Mouse (Mus musculus) limb, embryonic 14.5 days (tissue): ENCODE measurements around the gene Serf1. TPM values are rescaled to one million over a fixed set of nuclear protein-coding genes. Genes with fewer than 3 reads are reported as not detected.
"Not testable (repeated sequence)": the region's sequence is repeated elsewhere in the genome, so short reads cannot be mapped to it uniquely, and the experiment has no call there.

Source experiments
- ATAC-seq: fragments of 200-750 bp; cut with Nextera tagmentation; 2 replicates; pipeline ENCODE4 v1.8.0; 2017; ENCODE audit warnings: low read depth, moderate number of reproducible peaks, moderate TSS enrichment; ENCODE audit not compliant: low FRiP score
- DNase-seq: peaks from one replicate; pipeline ENCODE4 v3.0.0-alpha.2; 2015; ENCODE audit warnings: low spot score
- H3K27ac ChIP-seq: fragments of 300-500 bp; sonication (generic); replicated peaks from 2 replicates; pipeline ENCODE4 v1.5.1; 2014; ENCODE audit warnings: low read depth, mild to moderate bottlenecking, low read length, moderate library complexity, mixed read lengths
- H3K27me3 ChIP-seq: fragments of 300-500 bp; sonication (generic); 2 replicates; pipeline ENCODE4 v1.6.1; 2014; ENCODE audit warnings: low read length, mixed read lengths; ENCODE audit not compliant: control insufficient read depth, insufficient read depth
- H3K36me3 ChIP-seq: fragments of 300-500 bp; sonication (generic); 2 replicates; pipeline ENCODE4 v1.6.1; 2014; ENCODE audit warnings: mild to moderate bottlenecking, low read length, moderate library complexity, mixed read lengths; ENCODE audit not compliant: control insufficient read depth, insufficient read depth
- H3K4me1 ChIP-seq: fragments of 300-500 bp; sonication (generic); 2 replicates; pipeline ENCODE4 v1.6.1; 2014; ENCODE audit warnings: antibody characterized with exemption, low read length, mixed read lengths; ENCODE audit not compliant: control insufficient read depth, insufficient read depth
- H3K4me2 ChIP-seq: fragments of 300-500 bp; sonication (generic); replicated peaks from 2 replicates; pipeline ENCODE4 v1.6.1; 2014; ENCODE audit warnings: low read depth, mild to moderate bottlenecking, low read length, moderate library complexity; ENCODE audit not compliant: severe bottlenecking
- H3K4me3 ChIP-seq: fragments of 300-500 bp; sonication (generic); replicated peaks from 2 replicates; pipeline ENCODE4 v1.5.1; 2014; ENCODE audit warnings: low read length
- H3K9ac ChIP-seq: fragments of 300-500 bp; sonication (generic); 2 replicates; pipeline ENCODE4 v1.6.1; 2014; ENCODE audit warnings: mild to moderate bottlenecking, low read depth, low read length, moderate library complexity; ENCODE audit not compliant: severe bottlenecking
- H3K9me3 ChIP-seq: fragments of 300-500 bp; sonication (generic); 2 replicates; pipeline ENCODE4 v1.6.1; 2016; ENCODE audit warnings: low read length; ENCODE audit not compliant: control insufficient read depth
- POLR2A ChIP-seq: fragments of 200-500 bp; IDR thresholded peaks from 2 replicates; pipeline ENCODE4 v1.8.0; 2012; ENCODE audit warnings: inconsistent platforms, mild to moderate bottlenecking, moderate library complexity, borderline replicate concordance; ENCODE audit not compliant: insufficient read depth, insufficient read length; ENCODE audit errors: extremely low read depth
- WGBS: fragments of 180-500 bp; shearing (Covaris S2); extraction: QIAGEN DNeasy Blood & Tissue Kit; methylation state at CpG from one replicate; pipeline ENCODE4 v1.1.7; 2014; 5-methylcytosine and 5-hydroxymethylcytosine counted together
- polyA plus RNA-seq, 2 experiments: library from polyadenylated mRNA; depleted of rRNA in 1 of 2; stranded (reverse) in 1 of 2; unstranded in 1 of 2; fragments of >200 nt; fragmentation: Nextera tagmentation in 1 of 2; extraction: Ambion mirVana in 1 of 2; gene quantifications; 2 replicates each; pipeline versions ENCODE4 v1.2.1 to v1.2.3; 2012 to 2014

The Serf1 gene
- polyA plus RNA-seq, 2 experiments: 118 to 181 TPM

- H3K27ac ChIP-seq: no peak overlapping the region
- no peak for ATAC-seq
- no peak for DNase-seq
- H3K36me3 ChIP-seq: peaks cover 26% of the 10 kb centered on the region
- no peaks in the 10 kb centered on the region for H3K9me3 ChIP-seq
- no peaks in the 10 kb centered on the region for H3K27me3 ChIP-seq
- peak overlapping the region; percentile 97 for H3K4me3 ChIP-seq
- peaks cover 8% of the 10 kb centered on the region; the same call in 1 of the 2 replicates for H3K4me1 ChIP-seq
- 4% methylated on average over 10 of the region's 10 CpGs for WGBS
- H3K9ac ChIP-seq: peak overlapping the region; percentile 81
- peak overlapping the region; percentile 88 for H3K4me2 ChIP-seq
- TF ChIP-seq POLR2A: no peak
Measured at GRCm38 (mm10) chr13:100125258-100125643, 17.4 kb downstream of the Serf1 start.

GRCm38 (mm10) chr13:100141646-100142314, 34.0 kb downstream of the Serf1 start:
- Histone ChIP-seq H3K9me3 (no peaks in the 10 kb centered on the region), H3K4me1 (no peaks in the 10 kb centered on the region), H3K36me3 (peaks cover 23% of the 10 kb centered on the region), H3K27me3 (no peaks in the 10 kb centered on the region), H3K27ac (no peak overlapping the region), H3K4me3 (no peak overlapping the region), H3K4me2 (no peak overlapping the region), H3K9ac (no peak overlapping the region)
- TF ChIP-seq POLR2A: no peak
- DNase-seq (no peak), ATAC-seq (no peak)
- 80% methylated on average over 8 of the region's 8 CpGs for whole genome bisulfite sequencing

GRCm38 (mm10) chr13:100152659-100153058, 44.8 kb downstream of the Serf1 start:
- Histone ChIP-seq H3K36me3 (no peaks in the 10 kb centered on the region), H3K9me3 (no peaks in the 10 kb centered on the region), H3K4me3 (no peak overlapping the region), H3K27ac (no peak overlapping the region), H3K4me2 (no peak overlapping the region), H3K9ac (no peak overlapping the region), H3K4me1 (no peaks in the 10 kb centered on the region), H3K27me3 (no peaks in the 10 kb centered on the region)
- 40% methylated on average over 1 of the region's 1 CpGs for WGBS
- TF ChIP-seq POLR2A: no peak
- ATAC-seq (no peak), DNase-seq (no peak)

- no peak for ATAC-seq
- DNase-seq: no peak
- WGBS: 90% methylated on average over 3 of the region's 3 CpGs
- Histone ChIP-seq H3K36me3 (no peaks in the 10 kb centered on the region), H3K27ac (no peak overlapping the region), H3K4me1 (no peaks in the 10 kb centered on the region), H3K9ac (no peak overlapping the region), H3K9me3 (no peaks in the 10 kb centered on the region), H3K27me3 (no peaks in the 10 kb centered on the region), H3K4me2 (no peak overlapping the region), H3K4me3 (no peak overlapping the region)
- TF ChIP-seq POLR2A: no peak
Measured at GRCm38 (mm10) chr13:100156624-100157023, 48.8 kb downstream of the Serf1 start.

GRCm38 (mm10) chr13:100161171-100161870, 53.5 kb downstream of the Serf1 start:
- H3K9ac ChIP-seq, H3K27me3 ChIP-seq, H3K27ac ChIP-seq, H3K36me3 ChIP-seq, H3K4me2 ChIP-seq, DNase-seq, H3K9me3 ChIP-seq, H3K4me3 ChIP-seq, H3K4me1 ChIP-seq, ATAC-seq: not testable (repeated sequence)
- 87% methylated on average over 11 of the region's 11 CpGs for WGBS

GRCm38 (mm10) chr13:100162467-100162866, 54.7 kb downstream of the Serf1 start:
- ATAC-seq, H3K9me3 ChIP-seq, H3K36me3 ChIP-seq, H3K27ac ChIP-seq, H3K4me3 ChIP-seq, H3K4me2 ChIP-seq, H3K4me1 ChIP-seq, H3K27me3 ChIP-seq, DNase-seq, H3K9ac ChIP-seq: not testable (repeated sequence)

Other genes with a start within 250 kb of the Serf1 start
- 0.15 TPM in 1 of 2 replicates, not detected in the other for gene Cartpt, start 206.9 kb upstream of the Serf1 start, polyA plus RNA-seq (2012; rRNA removed)
- gene Cartpt, start 206.9 kb upstream of the Serf1 start, polyA plus RNA-seq (2014; fragmentation: Nextera tagmentation; extraction: Ambion mirVana): 0.22 and 0.50 TPM in 2 replicates
- gene Mccc2, start 92.4 kb upstream of the Serf1 start, polyA plus RNA-seq (2012; rRNA removed): 17.5 and 22.4 TPM in 2 replicates
- gene Mccc2, start 92.4 kb upstream of the Serf1 start, polyA plus RNA-seq (2014; fragmentation: Nextera tagmentation; extraction: Ambion mirVana): 42.0 and 43.7 TPM in 2 replicates
- 10.0 and 12.7 TPM in 2 replicates for gene Bdp1, start 3.9 kb upstream of the Serf1 start, polyA plus RNA-seq (2012; rRNA removed)
- 20.6 and 26.4 TPM in 2 replicates for gene Bdp1, start 3.9 kb upstream of the Serf1 start, polyA plus RNA-seq (2014; fragmentation: Nextera tagmentation; extraction: Ambion mirVana)
- gene Smn1, start 16.8 kb downstream of the Serf1 start, polyA plus RNA-seq (2012; rRNA removed): 54.4 and 63.9 TPM in 2 replicates
- gene Smn1, start 16.8 kb downstream of the Serf1 start, polyA plus RNA-seq (2014; fragmentation: Nextera tagmentation; extraction: Ambion mirVana): 50.4 and 53.0 TPM in 2 replicates
- gene Naip2, start 94.1 kb downstream of the Serf1 start, polyA plus RNA-seq (2012; rRNA removed): 0.37 and 0.38 TPM in 2 replicates
- gene Naip2, start 94.1 kb downstream of the Serf1 start, polyA plus RNA-seq (2014; fragmentation: Nextera tagmentation; extraction: Ambion mirVana): 0.26 and 0.43 TPM in 2 replicates
- 0.55 and 0.61 TPM in 2 replicates for gene Naip5, start 138.3 kb downstream of the Serf1 start, polyA plus RNA-seq (2012; rRNA removed)
- 0.14 and 0.21 TPM in 2 replicates for gene Naip5, start 138.3 kb downstream of the Serf1 start, polyA plus RNA-seq (2014; fragmentation: Nextera tagmentation; extraction: Ambion mirVana)
- 0.47 and 0.50 TPM in 2 replicates for gene Naip6, start 209.7 kb downstream of the Serf1 start, polyA plus RNA-seq (2012; rRNA removed)
- 0.11 and 0.23 TPM in 2 replicates for gene Naip6, start 209.7 kb downstream of the Serf1 start, polyA plus RNA-seq (2014; fragmentation: Nextera tagmentation; extraction: Ambion mirVana)